Mouse (Mus musculus) gonadal fat pad, adult 2 months (tissue): ENCODE measurements around the gene Lrrk1. TPM values are rescaled to one million over a fixed set of nuclear protein-coding genes. Genes with fewer than 3 reads are reported as not detected.

Experiments used
- DNase-seq: peaks from one replicate; pipeline ENCODE4 v3.0.0-alpha.2; 2012; ENCODE audit warnings: low read depth
- polyA plus RNA-seq: library from polyadenylated mRNA; depleted of rRNA; stranded (reverse); fragments of >200 nt; gene quantifications from 2 replicates; pipeline ENCODE4 v1.2.3, GENCODE M21; 2012

Gene Lrrk1
- polyA plus RNA-seq, 1 experiment: 16.1 TPM

GRCm38 (mm10) chr7:66300680-66301079, 87.5 kb downstream of the Lrrk1 start:
- no peak for DNase-seq

- no peak for DNase-seq
These were observed 90.5 kb downstream of the Lrrk1 start for GRCm38 (mm10) chr7:66297656-66298021.

- DNase-seq: no peak
These were observed 91.1 kb downstream of the Lrrk1 start for GRCm38 (mm10) chr7:66296921-66297655.

- DNase-seq: no peak
These were observed 95.4 kb downstream of the Lrrk1 start for GRCm38 (mm10) chr7:66292552-66293376.

DNA sequence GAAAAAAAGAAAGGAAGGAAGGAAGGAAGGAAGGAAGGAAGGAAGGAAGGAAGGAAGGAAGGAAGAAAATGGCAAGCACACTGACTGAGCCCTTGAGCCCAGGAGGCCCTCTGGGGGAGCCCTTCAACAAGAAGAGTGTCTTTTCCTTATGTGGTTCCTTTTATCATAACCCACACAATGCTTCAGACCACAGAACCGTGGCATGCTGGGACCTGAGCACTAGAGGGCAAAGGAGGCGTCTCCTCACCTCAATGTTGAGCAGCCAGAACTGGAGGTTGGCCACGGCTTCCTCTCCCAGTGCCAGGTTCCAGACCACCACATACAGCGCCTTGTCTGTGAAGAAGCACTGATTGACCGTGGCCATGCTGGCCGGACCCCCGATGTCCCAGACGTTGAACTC, 96.1 kb downstream of the Lrrk1 start:
- no peak for DNase-seq

GRCm38 (mm10) chr7:66282984-66283612, 105.1 kb downstream of the Lrrk1 start:
- no peak for DNase-seq

GRCm38 (mm10) chr7:66282265-66282664, 105.9 kb downstream of the Lrrk1 start:
- DNase-seq: no peak

- DNase-seq: no peak
These were observed 110.1 kb downstream of the Lrrk1 start for GRCm38 (mm10) chr7:66278001-66278400.

DNA sequence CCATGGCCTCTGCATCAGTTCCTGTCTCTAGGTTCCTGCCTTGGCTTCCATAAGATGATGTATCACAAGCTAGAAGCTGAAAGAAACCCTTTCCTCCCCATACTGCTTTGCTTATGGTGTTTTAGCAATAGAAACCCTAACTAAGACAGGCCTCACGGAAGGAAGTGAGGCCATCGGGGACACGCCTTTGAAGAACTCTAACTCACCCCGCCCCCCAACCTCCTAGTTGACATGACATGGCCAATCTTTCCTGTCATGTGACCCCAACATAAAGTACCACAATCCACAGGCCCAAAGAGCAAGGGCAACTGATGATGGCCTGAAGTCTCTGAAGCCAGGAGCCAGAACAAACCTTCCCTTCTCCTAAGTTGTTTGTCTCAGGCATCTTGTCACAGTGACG, 114.7 kb downstream of the Lrrk1 start:
- DNase-seq: no peak

DNA sequence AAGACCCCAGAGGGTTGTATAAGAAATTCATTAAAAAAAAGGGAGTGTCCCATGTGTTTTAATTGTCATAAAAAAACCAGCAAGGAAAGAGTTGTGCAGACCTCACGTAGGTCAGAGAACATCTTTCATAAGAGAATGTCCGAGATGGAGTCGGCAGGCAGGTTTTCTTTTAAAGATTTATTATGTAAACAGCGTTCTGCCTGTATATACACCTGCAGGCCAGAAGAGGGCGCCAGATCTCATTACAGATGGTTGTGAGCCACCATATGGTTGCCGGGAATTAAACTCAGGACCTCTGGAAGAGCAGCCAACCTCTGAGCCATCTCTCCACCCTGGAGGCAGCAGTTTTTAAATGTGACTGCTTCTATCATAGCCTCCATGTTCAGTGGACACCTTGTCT, 116.9 kb downstream of the Lrrk1 start:
- no peak for DNase-seq

- DNase-seq: no peak
These were observed 121.0 kb downstream of the Lrrk1 start for GRCm38 (mm10) chr7:66266942-66267850.

DNA sequence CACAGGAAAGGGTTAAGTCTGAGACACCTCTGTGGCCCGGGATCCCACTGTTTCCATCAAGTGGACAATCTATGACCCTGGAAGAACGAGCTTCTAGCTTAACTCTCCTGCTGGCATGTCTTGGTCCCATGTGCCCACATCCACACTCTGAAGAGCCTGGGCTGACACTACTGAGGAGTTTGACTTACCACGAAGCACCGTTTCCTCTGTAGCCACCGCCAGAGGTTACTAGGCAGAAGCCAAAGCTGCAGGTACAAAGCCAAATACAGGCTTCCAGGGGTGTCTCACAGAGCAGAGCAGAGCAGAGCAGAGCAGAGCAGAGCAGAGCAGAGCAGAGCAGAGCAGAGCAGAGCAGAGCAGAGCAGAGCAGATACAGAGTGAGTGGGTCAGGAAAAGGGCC, 124.7 kb downstream of the Lrrk1 start:
- no peak for DNase-seq

GRCm38 (mm10) chr7:66262570-66263156, 125.5 kb downstream of the Lrrk1 start:
- DNase-seq: no peak

- DNase-seq: no peak
These were observed 127.3 kb downstream of the Lrrk1 start for GRCm38 (mm10) chr7:66260763-66261390.

DNA sequence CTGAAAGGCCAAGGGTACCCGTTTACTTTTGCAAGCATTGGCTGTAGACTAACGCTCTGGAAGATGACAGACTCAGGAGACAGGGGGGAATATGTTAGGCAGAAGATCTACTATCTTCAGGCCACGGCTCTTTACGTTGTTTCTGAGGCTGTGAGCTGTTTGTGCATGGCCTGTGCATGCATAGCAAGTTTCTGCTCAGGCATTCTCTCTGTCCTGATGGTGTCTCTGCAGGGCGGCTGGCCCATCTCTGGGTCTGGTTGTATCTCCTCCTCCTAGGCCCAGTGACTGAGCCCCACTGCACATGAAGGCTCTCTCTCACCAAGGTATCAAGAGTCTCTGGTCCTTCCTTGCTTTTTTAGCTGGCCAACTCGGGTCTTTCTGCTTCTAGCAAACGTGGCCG, 127.9 kb downstream of the Lrrk1 start:
- no peak for DNase-seq

DNA sequence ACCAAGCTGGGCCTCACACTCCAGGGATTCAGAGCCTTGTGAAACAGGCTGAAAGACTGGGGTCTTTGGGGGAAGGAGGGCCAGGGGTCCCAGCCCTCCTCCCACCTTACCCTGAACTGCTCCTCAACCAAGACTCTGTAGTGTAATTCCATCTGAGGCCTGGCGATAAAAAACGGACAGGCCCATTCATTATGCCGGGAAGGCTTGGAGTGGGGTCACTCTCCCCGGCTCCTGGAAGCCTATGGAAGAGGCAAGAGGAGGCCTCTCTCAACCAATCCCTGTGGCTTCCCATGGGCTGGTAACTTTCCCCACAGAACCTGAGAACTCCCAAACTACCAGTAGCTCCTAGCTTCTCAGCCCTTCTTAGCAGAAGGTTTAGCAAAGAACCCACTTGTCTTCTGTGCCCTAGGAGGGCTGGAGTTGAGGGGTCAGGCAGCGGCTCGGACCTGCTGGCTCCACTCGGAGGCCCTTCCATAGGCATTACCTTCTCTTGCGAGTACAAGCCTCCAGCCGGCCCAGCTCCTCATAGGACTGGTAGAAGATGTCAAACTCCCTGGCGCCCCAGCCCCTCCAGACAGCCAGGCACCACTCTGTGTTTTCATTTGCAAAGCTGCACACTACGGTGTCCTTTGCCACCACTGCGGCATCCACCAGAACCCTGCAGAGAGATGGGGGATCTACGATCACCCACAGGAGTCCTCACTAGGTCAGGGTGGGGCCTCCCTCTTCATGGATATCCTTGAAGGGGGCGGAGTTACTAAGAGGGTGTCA, 128.5 kb downstream of the Lrrk1 start:
- DNase-seq: no peak

DNA sequence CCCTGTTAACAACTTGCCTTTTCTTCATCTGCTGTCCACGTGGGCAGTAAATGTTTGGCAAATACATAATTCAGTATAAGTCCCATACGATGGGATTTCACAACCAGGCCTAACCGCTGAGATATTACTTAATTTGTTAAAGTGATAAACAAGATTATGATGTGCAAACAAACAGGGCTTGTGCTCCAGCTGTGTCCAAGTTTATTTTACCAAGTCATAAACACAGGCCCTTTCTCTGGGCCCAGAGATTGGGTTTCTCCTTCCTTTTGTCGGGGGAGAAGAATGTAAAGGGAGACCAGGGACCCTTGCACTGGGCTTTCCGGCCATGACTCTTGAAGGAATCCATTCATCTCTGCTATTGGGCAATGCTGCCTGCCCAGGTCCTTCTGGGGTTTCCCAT, 129.2 kb downstream of the Lrrk1 start:
- DNase-seq: no peak

DNA sequence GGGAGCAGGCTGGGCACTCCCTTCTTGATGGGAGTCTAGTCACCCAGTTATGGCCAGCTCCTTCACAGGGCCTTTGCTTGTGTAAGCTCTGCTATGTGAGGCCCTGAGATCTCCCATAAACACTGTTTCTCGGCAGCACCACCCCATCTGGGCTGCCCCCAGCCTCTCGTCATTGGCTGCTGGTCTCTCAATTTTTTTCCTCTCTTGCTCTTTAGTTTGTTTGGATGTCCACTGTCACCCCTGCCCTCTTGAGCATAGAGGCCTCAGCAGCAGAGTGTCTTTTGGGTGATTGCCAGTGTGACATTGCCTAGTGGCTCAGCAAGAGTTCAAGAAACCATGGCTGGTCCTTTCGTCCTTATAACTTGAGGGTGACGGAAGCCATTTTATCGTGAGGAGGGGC, 130.9 kb downstream of the Lrrk1 start:
- DNase-seq: no peak

GRCm38 (mm10) chr7:66256441-66256840, 131.7 kb downstream of the Lrrk1 start:
- no peak for DNase-seq

DNA sequence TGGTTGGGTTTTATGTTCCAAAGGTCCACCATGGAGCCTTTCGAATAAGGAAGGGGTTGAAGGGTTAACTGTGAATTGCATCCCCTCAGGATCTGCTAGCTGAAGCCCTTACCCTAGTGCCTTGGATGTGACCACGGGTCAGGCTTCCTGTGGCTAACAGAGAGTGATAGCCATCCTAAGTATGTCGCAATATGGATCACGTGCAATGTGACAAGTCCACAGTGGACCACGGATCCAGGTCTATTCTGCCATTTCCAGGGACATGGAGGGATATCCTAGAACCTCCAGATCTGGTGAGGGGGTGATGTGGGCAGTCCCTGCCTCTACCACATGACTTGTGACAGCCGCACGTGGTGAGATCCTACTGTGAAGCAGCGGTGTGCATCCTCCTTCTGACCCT, 133.2 kb downstream of the Lrrk1 start:
- no peak for DNase-seq
